Mouse (Mus musculus) heart, postnatal 4 days (tissue): ENCODE data around the gene Abraxas1. TPM values are rescaled to one million over a fixed set of nuclear protein-coding genes. Genes with fewer than 3 reads are reported as not detected.

Source experiments
- DNase-seq: peaks from one replicate; pipeline ENCODE4 v3.0.0; 2021
- total RNA-seq, 2 experiments: library from RNA; stranded (reverse); gene quantifications; 2 replicates each; pipeline ENCODE4 v1.2.3; 2021

Abraxas1 gene
- total RNA-seq, 2 experiments from 2014 or later, result 17.5 to 22.1 TPM

DNA sequence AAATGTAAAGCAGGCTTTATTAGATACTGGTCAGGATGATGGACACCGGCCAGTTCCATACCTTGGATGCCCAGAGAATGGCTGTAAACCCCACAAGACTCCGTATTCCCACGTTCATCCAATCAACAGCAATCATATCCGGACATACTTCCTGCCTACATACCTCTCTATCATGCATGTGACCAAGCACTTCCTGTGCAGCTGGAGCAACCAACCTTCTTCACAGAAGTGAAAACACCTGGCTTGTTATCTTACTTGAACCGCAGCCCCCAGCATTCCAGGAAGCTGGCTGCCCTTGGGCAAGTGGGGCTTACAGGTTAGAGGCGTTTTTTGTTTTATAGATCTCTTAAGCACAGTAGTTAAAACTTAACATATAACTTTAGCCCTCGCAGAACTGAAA is 2.1 kb upstream of the Abraxas1 start:
- DNase-seq, result no peak

DNA sequence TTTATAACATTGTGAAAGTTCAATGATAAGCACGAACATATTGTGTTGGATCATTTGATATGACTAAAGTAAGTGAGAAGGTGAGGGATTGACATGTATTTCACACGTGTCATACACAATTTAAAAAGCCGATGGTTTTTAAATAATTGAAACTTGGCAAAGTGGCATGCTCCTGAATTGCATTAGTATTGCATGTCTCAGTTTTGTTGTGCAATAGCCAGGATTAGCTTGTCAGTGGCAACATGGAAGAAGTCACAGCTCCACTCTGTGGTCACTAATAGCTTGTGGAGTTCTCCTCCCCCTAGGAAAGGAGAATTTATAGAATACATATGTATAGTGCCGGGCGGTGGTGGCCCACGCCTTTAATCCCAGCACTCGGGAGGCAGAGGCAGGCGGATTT is 610 bp upstream of the Abraxas1 start:
- no peak for DNase-seq

DNA sequence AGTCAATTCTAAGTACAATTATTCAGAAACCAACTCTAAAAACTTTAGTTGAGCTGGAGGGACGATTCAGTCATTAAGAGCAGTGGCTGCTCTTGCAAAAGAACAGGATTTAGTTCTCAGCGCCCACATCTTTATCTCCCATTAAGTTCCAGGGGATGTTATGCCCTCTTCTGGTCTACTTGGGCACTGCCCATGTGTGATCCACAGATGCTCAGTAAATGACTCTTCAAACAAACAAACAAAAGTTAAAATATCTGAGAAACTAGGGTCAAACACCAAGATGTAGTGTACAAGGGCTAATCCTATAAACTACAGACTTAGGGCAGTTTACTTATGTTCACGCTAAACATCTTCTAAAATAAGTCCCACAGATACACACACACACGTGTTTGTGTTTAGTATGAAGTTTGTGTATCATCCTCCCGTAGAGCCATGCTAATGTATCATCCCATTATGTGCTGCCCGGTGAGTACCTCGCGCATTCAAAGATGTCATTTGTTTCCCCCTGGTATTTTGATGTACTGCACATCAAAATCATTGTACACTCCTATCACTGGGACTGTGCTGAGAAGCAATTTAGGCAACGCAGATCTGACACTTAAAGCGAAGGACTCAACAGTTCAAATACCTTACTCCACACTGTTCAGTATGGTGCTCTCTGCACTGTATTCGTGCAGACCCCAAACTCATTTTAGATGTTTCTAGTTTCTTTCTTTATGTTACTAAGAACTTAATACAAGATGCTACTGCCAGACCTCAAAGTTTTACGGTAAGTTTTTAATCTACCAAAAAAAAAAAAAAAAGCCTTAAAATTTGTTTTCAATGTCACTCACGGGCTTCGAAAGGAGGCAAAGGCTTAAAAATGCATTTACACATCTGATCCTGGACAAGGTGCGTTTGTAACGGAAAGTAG is 941 bp downstream of the Abraxas1 start:
- DNase-seq, result no peak

DNA sequence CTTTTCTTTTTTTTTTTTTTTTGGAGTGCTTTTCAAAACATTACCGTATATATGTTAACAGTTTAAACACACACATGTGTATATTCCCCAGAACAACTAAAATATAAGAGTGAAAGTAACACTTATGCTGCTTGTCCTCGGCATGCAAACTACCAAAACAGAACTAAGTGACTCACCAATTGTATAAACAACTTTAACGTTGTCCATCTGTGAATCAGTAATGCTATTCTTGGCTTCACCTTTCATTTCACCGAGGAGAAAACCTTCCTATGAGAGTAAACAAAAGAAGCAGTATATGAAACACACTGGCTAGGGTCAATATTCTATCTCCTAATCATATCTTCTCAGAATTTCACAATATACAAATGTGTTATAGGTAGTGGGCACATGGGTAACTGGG is 2.4 kb downstream of the Abraxas1 start:
- no peak for DNase-seq

DNA sequence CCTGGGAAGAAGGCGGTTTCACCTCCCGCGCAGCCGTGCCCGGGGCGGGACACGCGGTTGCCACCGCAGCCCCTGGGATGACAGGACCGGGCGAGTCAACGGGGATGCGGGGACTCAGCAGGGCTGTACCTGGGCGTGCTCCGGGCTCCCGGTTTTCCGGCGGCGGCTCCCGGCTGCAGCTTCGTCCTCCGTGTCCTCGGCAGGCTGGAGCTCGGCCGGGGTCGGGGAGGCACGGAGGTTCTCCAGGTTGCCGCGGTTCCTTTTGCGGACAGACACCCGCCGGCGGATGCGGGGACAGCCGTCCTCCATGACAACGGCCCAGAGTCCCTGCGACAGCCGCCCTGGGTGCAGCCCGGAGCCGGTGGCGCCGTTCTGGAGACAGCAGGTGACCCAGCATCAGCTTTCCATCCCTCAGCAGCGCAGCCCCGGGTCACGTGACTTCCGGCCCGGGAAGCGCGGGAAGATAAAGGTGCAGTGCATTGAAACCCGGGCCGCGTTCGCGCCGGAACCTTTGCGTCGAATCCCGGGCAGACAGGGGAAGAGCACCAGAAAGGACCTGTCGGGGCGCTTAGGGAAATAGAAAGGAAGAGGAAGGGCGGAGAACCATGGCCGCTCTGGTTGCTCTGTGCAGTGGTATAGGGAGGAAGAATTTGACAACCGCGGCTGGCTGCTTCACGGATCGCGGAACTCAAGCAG is 22.5 kb downstream of the Abraxas1 start, which contains the start of the genes Helq and Mrps18c:
Gene Helq (minus strand): TSS at position 434 of the 696 bp plus-strand sequence.
Gene Mrps18c (plus strand): TSS at position 463 of the 696 bp plus-strand sequence.
- peak; percentile 90 for DNase-seq

DNA sequence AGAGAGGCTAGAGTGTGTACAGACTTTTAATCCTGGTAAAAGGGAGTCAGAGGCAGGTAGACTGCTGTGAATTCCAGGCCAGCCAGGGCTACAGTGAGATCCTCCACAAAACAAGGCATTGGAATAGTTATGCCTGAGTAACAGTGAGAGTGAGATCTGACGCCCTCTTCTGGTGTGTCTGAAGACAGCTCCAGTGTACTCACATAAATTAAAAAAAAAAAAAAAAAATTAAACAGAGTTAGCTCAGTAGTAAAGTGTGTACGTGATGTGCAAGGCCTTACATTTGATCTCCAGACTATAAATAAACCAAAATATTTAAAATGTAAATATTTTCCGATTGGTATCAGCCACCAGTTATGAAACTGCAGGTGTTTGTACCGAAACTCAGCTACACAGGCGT is 26.7 kb downstream of the Abraxas1 start:
- no peak for DNase-seq

DNA sequence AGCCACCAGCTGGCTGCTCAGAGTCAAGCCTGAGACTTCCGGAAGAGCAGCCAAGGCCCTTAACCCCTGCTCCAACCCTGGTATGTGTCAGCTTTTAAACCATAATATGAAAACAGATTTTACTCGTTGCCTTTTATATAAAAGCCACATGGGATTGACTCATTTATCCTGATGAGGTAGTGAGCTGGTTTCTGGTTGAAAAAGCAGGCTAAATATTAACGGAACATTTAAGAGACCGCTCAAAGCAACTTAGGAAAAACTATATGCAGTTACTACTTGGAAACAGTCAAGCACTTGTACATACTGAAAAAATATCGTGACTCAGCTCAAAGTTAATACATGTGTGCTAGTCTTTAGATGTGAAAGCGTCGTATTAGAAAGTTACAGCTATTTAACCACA is 28.5 kb downstream of the Abraxas1 start:
- no peak for DNase-seq

DNA sequence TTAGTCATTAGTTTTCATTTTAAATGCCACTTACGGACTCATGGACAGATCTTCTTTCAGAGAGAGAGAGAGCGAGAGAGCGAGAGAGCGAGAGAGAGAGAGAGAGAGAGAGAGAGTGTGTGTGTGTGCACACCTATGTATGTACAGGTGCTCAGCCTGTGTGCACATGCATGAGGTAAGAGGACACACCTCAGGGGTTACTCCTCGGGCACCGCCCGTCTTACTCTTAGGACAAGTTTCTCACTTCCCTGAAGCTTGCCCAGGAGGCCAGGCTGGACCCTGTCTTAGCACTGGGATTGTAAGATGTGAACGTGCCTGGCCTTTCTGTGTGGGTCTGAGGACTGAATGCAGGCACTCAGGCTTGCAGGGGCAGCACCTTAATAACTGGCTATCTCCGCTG is 33.2 kb downstream of the Abraxas1 start:
- DNase-seq, result no peak

DNA sequence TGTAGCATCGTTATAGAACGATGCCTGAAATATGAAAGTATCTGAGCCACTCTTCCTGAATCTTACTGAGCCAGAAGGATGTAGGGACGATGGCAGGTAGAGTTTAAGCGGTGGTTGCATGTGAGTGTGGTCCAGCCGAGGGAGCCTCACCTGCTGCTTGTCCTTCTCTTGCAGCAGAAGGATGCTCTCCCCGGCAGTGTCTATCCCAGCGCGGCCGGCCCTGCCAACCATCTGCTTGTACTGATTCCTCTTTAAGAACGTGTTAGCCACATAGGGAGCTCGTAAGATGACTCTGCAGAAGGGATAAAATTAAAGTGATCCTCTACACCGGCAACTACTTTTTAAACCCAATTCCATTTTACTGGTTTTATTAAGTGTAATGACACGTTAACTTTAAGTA is 41.8 kb downstream of the Abraxas1 start:
- no peak for DNase-seq

DNA sequence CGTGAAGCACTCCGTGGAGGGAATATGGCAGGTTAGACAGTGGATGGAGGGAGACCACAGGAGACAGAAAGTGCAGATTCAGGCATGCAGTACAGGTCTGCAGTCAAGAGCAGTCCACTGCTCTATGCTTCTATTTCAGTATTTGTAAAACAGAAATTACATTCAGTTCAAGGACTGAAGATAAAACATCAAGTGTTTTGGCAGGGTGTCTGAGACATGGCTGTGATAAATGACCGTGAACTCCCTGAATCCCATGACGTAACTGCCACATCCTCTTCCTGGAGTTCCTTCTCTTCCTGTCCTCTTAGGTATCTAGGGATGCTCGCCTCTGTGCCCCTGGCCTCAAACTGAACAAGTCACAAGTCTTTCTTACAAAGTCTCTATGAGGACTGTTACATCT is 43.9 kb downstream of the Abraxas1 start:
- DNase-seq, result no peak

DNA sequence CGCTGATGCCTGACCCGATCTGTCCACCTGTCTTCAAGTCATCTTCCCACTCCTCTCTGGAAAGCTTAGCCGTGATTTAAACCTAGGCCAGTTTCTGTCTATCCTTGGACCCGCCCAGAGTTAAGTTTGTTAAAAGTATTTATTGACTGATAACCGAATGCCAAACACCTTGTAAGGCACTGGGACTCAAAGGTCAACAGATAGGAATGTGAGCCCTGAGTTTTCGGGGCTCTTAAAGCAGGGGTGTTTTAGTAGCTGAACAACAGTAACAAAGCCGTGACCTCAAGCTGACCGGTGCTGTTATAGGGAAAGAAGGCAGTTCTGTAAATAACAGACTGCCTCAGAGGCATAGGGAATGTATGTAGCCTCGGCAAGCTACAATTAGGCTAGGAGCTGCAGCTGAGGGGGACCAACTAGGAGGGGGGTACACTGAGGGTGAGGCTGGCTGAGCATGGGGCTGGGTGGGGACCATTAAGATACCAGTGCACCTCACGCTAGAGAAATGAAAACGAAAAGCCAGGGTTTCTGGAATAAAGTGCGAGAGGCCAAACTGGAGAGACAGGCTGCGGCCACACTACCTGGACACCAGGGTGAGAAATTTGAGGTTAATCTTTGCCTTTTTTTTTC is 44.9 kb downstream of the Abraxas1 start:
- DNase-seq, result no peak

DNA sequence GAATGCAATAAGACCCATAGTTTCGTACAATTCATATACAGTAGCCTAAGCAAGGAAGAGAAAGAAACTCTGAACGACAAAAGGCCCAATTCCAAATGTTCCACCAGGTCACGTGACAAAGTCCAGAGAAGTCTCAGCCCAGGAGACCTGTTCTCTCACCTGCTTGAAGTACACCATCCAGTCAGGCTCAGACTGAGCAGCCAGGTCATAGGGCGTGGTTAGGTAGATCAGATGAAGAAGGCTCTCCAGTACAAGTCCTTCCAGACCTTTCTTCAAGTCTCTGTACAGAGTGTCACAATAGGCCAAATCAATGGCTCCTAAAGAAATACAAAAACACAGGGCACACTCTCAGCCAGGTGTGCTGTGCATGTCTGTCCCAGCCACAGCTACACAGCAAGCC is 49.2 kb downstream of the Abraxas1 start:
- no peak for DNase-seq

DNA sequence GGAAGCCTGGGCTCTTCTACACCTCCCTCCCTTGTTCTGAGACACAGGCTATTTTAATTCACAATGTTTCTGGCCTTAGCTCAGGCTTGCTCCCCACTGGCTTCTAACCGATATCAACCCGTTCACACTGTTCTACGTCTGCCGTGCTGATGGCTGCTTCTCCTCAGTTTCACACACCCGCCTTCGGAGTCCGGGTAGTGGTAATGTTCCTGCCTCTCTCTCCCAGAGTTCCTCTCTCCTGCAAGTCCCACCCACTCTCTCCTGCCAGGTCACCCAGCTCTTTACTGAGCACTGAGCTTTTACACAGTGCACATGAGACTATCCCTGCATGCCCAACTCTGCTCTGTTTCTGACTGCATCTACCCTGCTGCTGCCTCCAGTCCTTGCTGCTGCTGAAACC is 54.7 kb downstream of the Abraxas1 start:
- DNase-seq, result no peak

DNA sequence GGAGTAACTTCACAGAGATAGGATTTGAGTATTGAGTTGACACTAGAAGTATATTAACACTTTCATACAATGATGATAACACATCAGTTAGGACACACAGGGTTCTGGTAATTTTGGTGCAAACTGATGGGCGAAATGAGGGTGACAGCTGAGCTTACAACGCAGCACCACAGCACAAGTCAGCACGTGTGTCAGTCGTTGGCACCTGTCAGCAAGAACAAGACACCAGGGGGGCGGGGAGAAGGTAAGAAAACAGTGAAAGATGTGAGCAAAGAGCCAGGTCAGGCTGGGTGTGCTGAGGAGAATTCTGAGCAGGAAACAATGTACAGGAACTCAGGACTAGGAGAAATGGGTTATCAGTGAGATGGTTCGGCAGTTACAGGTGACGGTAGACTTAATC is 59.0 kb downstream of the Abraxas1 start:
- no peak for DNase-seq

DNA sequence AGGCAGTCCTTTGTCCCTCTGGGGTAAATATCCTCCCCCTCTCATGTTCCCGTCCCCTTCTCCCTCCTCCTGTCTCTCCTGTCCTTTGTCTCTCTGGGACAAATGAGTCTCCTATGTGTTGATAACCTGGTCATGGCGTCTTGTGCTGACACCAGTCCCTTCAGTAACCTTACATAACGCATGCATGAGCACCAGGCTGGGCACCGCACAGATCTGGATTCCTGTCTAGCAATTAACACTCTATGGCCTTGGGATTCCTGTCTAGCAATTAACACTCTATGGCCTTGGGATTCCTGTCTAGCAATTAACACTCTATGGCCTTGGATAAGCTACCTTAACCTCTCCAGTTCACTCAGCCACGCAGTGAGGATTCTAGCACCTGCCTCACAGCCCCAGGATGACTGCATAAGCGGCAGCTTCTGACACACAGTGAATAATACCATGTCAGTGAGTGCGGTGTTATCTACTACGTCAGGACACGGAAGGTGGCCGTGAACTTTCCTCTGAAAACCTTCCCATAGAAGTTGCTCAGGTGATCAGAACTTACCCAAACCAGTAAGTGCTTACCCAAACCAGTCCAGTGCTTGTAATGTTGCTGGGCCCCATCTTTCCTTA is 60.6 kb downstream of the Abraxas1 start:
- DNase-seq, result no peak

DNA sequence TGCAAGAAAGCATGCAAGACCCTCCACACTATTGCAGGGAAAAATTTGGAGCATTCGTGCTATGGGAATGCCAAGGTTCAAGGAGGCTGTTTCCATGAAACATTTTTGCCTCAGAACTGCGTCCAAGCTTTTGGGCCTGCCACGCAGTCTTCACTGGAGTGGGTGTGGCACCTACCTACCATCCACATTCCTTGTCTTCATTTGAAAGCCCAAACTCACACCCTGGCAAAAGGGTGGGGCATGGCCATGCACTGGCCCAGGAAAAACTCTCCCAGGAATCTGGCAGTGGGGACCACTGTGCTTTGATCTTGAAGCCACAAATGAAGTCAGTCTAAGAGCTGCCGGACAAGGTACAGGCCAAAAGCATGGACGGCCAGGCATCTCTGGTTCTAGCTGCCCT is 62.6 kb downstream of the Abraxas1 start:
- no peak for DNase-seq

Other genes starting within 250 kb of the Abraxas1 start
- 1 to 10 TPM; 2.8 to 3.0 TPM for gene Plac8, start 248.7 kb downstream of the Abraxas1 start, total RNA-seq
- 10 to 100 TPM; 62.4 to 63.6 TPM for gene Coq2, start 145.8 kb downstream of the Abraxas1 start, total RNA-seq
- under 1 TPM; 0.69 to 0.70 TPM for gene Hpse, start 101.2 kb downstream of the Abraxas1 start, total RNA-seq
- 1 to 10 TPM; 6.8 to 8.1 TPM for gene Helq, start 22.4 kb downstream of the Abraxas1 start, total RNA-seq
- gene Mrps18c, start 22.3 kb downstream of the Abraxas1 start, total RNA-seq, result 10 to 100 TPM; 83.1 to 91.2 TPM
- 10 to 100 TPM; 36.5 to 37.9 TPM for gene Gpat3, start 24.7 kb upstream of the Abraxas1 start, total RNA-seq